Mouse (Mus musculus): ENCODE data around the gene Nat14.

DNA sequence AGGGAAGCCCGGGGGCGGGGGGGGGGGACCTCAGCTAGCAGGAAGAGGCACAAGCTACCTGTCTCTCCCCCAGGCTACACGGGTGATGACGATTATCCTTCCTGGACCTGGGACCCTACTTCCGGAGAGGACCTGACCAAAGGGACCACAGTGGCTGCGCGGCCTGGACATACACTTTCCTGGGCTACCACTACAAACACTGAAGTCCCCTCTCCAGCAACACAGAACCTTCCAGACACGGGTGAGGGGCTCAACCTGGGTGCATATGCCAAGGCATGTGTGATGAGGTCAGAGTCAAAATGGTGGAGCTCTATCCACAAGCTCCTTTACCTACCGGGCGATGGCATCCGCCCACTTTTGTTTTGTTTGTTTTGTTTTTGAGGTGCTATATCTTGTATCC, 15.6 kb downstream of the Nat14 start:
- TF ChIP-seq EP300 (IDR thresholded peaks at IDR 0.05; ENCODE audit: low read depth) = no peak
- TF ChIP-seq CTCF (IDR thresholded peaks at IDR 0.05; ENCODE audit: low read depth) = no peak

Measured in liver, embryonic 14.5 days (tissue).